In genomic region chr12:86850746-86851145, GRCm38 (mm10) we compare ENCODE assay signal across 15 mouse cellular contexts. TPM values are rescaled to one million over a fixed set of nuclear protein-coding genes. Genes with fewer than 3 reads are reported as not detected.
A peak's percentile ranks its signal among the peaks of the same experiment; 100 is the strongest.
DNase-seq lines count a peak whose midpoint lies in the region; ATAC-seq and TF ChIP-seq lines count a peak whose summit lies in the region.
"Had no signal": no experiment of that assay in that cellular context is flagged by ENCODE, and none has a peak within 500 bp of the region (broad histone marks: within the 10 kb centered on the region; RNA-seq: fewer than 3 reads in every experiment).

No protein-coding gene starts in this region.

- no peak for ATAC-seq in hindbrain, embryonic 11.5 days (ENCODE audit: low FRiP score)
- ATAC-seq in forebrain, embryonic 13.5 days = no peak
- ATAC-seq in hindbrain, embryonic 16.5 days = no peak
- ATAC-seq in midbrain, postnatal 0 days (ENCODE audit: low FRiP score) = peak; percentile 13; the same call in 1 of the 2 replicates

- H3K4me2 ChIP-seq in hindbrain, embryonic 11.5 days (replicated peaks; ENCODE audit: low read depth, low read length) = no peak overlapping the region
- H3K4me2 ChIP-seq in forebrain, embryonic 13.5 days = peak overlapping the region; percentile 12; the same call in 1 of the 2 replicates
- no peak overlapping the region for H3K4me2 ChIP-seq in hindbrain, embryonic 16.5 days (ENCODE audit: low read length)
- no peak overlapping the region; the same call in 1 of the 2 replicates for H3K4me2 ChIP-seq in midbrain, postnatal 0 days (ENCODE audit: low read depth, low read length, poor library complexity, severe bottlenecking)
- H3K4me2 ChIP-seq: limb, embryonic 13.5 days had no signal

- H3K27ac ChIP-seq in hindbrain, embryonic 10.5 days = peak overlapping the region; percentile 59; the same call in 1 of the 2 replicates
- H3K27ac ChIP-seq in hindbrain, embryonic 11.5 days (ENCODE audit: low read depth, low read length) = no peak overlapping the region; the same call in 1 of the 2 replicates
- peak overlapping the region; percentile 52 for H3K27ac ChIP-seq in forebrain, embryonic 13.5 days
- peak overlapping the region; percentile 74 for H3K27ac ChIP-seq in hindbrain, embryonic 16.5 days (ENCODE audit: low read depth, low read length)
- peak overlapping the region; percentile 89 for H3K27ac ChIP-seq in midbrain, postnatal 0 days (ENCODE audit: low read depth, low read length)
- H3K27ac ChIP-seq in limb, embryonic 10.5 days = no peak overlapping the region
- H3K27ac ChIP-seq: limb, embryonic 13.5 days had no signal

- H3K9ac ChIP-seq in hindbrain, embryonic 11.5 days (ENCODE audit: low read depth, low read length) = no peak overlapping the region
- H3K9ac ChIP-seq in forebrain, embryonic 13.5 days = no peak overlapping the region
- H3K9ac ChIP-seq in hindbrain, embryonic 16.5 days (ENCODE audit: low read depth, low read length) = no peak overlapping the region
- 0 out of 2 replicates have a peak overlapping the region, but pooled peaks have one; percentile 19 for H3K9ac ChIP-seq in midbrain, postnatal 0 days (replicated peaks; ENCODE audit: low read length, poor library complexity, severe bottlenecking)
- H3K9ac ChIP-seq: limb, embryonic 13.5 days had no signal

- no peaks in the 10 kb centered on the region for H3K27me3 ChIP-seq in hindbrain, embryonic 10.5 days (ENCODE audit: insufficient read depth, poor library complexity, severe bottlenecking)
- H3K27me3 ChIP-seq in hindbrain, embryonic 11.5 days (ENCODE audit: control insufficient read depth, insufficient read depth, low read length) = no peaks in the 10 kb centered on the region
- H3K27me3 ChIP-seq in forebrain, embryonic 13.5 days = no peaks in the 10 kb centered on the region
- H3K27me3 ChIP-seq in hindbrain, embryonic 16.5 days (replicated peaks; ENCODE audit: control insufficient read depth, insufficient read depth, low read length) = no peaks in the 10 kb centered on the region
- H3K27me3 ChIP-seq in midbrain, postnatal 0 days (ENCODE audit: insufficient read depth, low read length) = no peaks in the 10 kb centered on the region
- no peaks in the 10 kb centered on the region for H3K27me3 ChIP-seq in limb, embryonic 10.5 days (ENCODE audit: low read depth, poor library complexity, severe bottlenecking)
- H3K27me3 ChIP-seq: limb, embryonic 13.5 days had no signal

- DNase-seq in hindbrain, embryonic 10.5 days (ENCODE audit: low spot score) = no peak
- DNase-seq in hindbrain, embryonic 11.5 days (ENCODE audit: low spot score) = no peak
- peak; percentile 69 for DNase-seq in midbrain, postnatal 0 days (ENCODE audit: low spot score)
- no peak for DNase-seq in limb, embryonic 10.5 days (ENCODE audit: low spot score)
- DNase-seq in adrenal gland, postnatal 10 days = no peak
- no peak for DNase-seq in cerebellum, postnatal 25 days
- DNase-seq: cerebellum, adult 11 months; gastrocnemius, postnatal 14 days; heart, postnatal 14 days; kidney, adult 2 months; lung, postnatal 4 days; thymus, postnatal 36 days had no signal

- H3K4me3 ChIP-seq in hindbrain, embryonic 10.5 days = no peak overlapping the region
- no peak overlapping the region for H3K4me3 ChIP-seq in hindbrain, embryonic 11.5 days (ENCODE audit: low read depth, low read length)
- no peak overlapping the region for H3K4me3 ChIP-seq in forebrain, embryonic 13.5 days
- H3K4me3 ChIP-seq in hindbrain, embryonic 16.5 days (ENCODE audit: low read length) = no peak overlapping the region
- no peak overlapping the region for H3K4me3 ChIP-seq in midbrain, postnatal 0 days (ENCODE audit: low read depth, low read length)
- H3K4me3 ChIP-seq in limb, embryonic 10.5 days = no peak overlapping the region
- H3K4me3 ChIP-seq: limb, embryonic 13.5 days had no signal

- no peaks in the 10 kb centered on the region for H3K9me3 ChIP-seq in hindbrain, embryonic 10.5 days
- no peaks in the 10 kb centered on the region for H3K9me3 ChIP-seq in hindbrain, embryonic 11.5 days (ENCODE audit: control insufficient read depth, low read length)
- H3K9me3 ChIP-seq in forebrain, embryonic 13.5 days (replicated peaks) = no peaks in the 10 kb centered on the region
- H3K9me3 ChIP-seq in hindbrain, embryonic 16.5 days (ENCODE audit: control insufficient read depth, low read length) = no peaks in the 10 kb centered on the region
- H3K9me3 ChIP-seq in midbrain, postnatal 0 days (ENCODE audit: low read length) = no peaks in the 10 kb centered on the region
- H3K9me3 ChIP-seq in limb, embryonic 10.5 days (replicated peaks) = no peaks in the 10 kb centered on the region
- H3K9me3 ChIP-seq: limb, embryonic 13.5 days had no signal

- H3K36me3 ChIP-seq in hindbrain, embryonic 10.5 days = no peaks in the 10 kb centered on the region
- no peaks in the 10 kb centered on the region for H3K36me3 ChIP-seq in hindbrain, embryonic 11.5 days (ENCODE audit: control insufficient read depth, insufficient read depth, low read length)
- no peaks in the 10 kb centered on the region for H3K36me3 ChIP-seq in forebrain, embryonic 13.5 days (ENCODE audit: poor library complexity, severe bottlenecking)
- H3K36me3 ChIP-seq in hindbrain, embryonic 16.5 days (ENCODE audit: control insufficient read depth, insufficient read depth, low read length) = no peaks in the 10 kb centered on the region
- no peaks in the 10 kb centered on the region for H3K36me3 ChIP-seq in midbrain, postnatal 0 days (ENCODE audit: insufficient read depth, low read length)
- H3K36me3 ChIP-seq in limb, embryonic 10.5 days = no peaks in the 10 kb centered on the region
- H3K36me3 ChIP-seq: limb, embryonic 13.5 days had no signal

- 91% methylated on average over 5 of the region's 5 CpGs for WGBS in hindbrain, embryonic 10.5 days
- WGBS in hindbrain, embryonic 11.5 days = 85% methylated on average over 5 of the region's 5 CpGs
- WGBS in forebrain, embryonic 13.5 days = 76% methylated on average over 5 of the region's 5 CpGs
- 67% methylated on average over 5 of the region's 5 CpGs for WGBS in hindbrain, embryonic 16.5 days
- WGBS in midbrain, postnatal 0 days = 72% methylated on average over 5 of the region's 5 CpGs
- 88% methylated on average over 5 of the region's 5 CpGs for WGBS in limb, embryonic 10.5 days

- H3K4me1 ChIP-seq in hindbrain, embryonic 10.5 days (replicated peaks) = peaks cover 28% of the 10 kb centered on the region
- H3K4me1 ChIP-seq in hindbrain, embryonic 11.5 days (replicated peaks; ENCODE audit: control insufficient read depth, insufficient read depth, low read length) = peaks cover 9% of the 10 kb centered on the region; the same call in 1 of the 2 replicates
- peaks cover 25% of the 10 kb centered on the region for H3K4me1 ChIP-seq in forebrain, embryonic 13.5 days
- H3K4me1 ChIP-seq in hindbrain, embryonic 16.5 days (ENCODE audit: control insufficient read depth, insufficient read depth, low read depth, low read length) = peaks cover 12% of the 10 kb centered on the region
- peaks cover 12% of the 10 kb centered on the region; the same call in 1 of the 2 replicates for H3K4me1 ChIP-seq in midbrain, postnatal 0 days (ENCODE audit: insufficient read depth, low read length)
- H3K4me1 ChIP-seq in limb, embryonic 10.5 days = peaks cover 23% of the 10 kb centered on the region

- peak; percentile 28 for TF ChIP-seq CTCF in midbrain, postnatal 0 days (IDR thresholded peaks at IDR 0.05)

RNA-seq across cellular contexts. Expression of gene Irf2bpl, which starts 33.9 kb away (rescaled TPM):
- polyA plus RNA-seq in hindbrain, embryonic 10.5 days (2016; fragmentation: Nextera tagmentation; extraction: Ambion mirVana) = 20.3 and 34.2 TPM in 2 replicates
- polyA plus RNA-seq in hindbrain, embryonic 11.5 days (2014; fragmentation: Nextera tagmentation; extraction: Ambion mirVana) = 16.0 and 21.3 TPM in 2 replicates
- 54.2 and 54.8 TPM in 2 replicates for polyA plus RNA-seq in forebrain, embryonic 13.5 days (2015; fragmentation: Nextera tagmentation; extraction: Ambion mirVana)
- 49.7 and 56.6 TPM in 2 replicates for polyA plus RNA-seq in hindbrain, embryonic 16.5 days (2015; fragmentation: Nextera tagmentation; extraction: Ambion mirVana)
- total RNA-seq in midbrain, postnatal 0 days (2014; rRNA removed) = 171 and 191 TPM in 2 replicates
- polyA plus RNA-seq in midbrain, postnatal 0 days (2015; fragmentation: Nextera tagmentation; extraction: Ambion mirVana) = 74.2 and 86.2 TPM in 2 replicates
- polyA plus RNA-seq in limb, embryonic 10.5 days (2016; fragmentation: Nextera tagmentation; extraction: Ambion mirVana) = 11.9 and 22.6 TPM in 2 replicates
- 10 to 100 TPM; 39.7 to 53.2 TPM for total RNA-seq in adrenal gland, postnatal 10 days (2021)

Comparison
In these comparisons a context has a peak if more than half of its experiments do, and no peak if none do; other contexts are left out.
1. H3K27ac ChIP-seq: peak in hindbrain, embryonic 10.5 days (single experiment), forebrain, embryonic 13.5 days (single experiment), hindbrain, embryonic 16.5 days (single experiment) and midbrain, postnatal 0 days (single experiment); none in hindbrain, embryonic 11.5 days (single experiment) and limb, embryonic 10.5 days (single experiment).